ENCODE assay signal across 8 mouse cellular contexts in genomic region chr5:123075576-123076418, GRCm38 (mm10). TPM values are rescaled to one million over a fixed set of nuclear protein-coding genes. Genes with fewer than 3 reads are reported as not detected.
DNase-seq lines count a peak whose midpoint lies in the region; ATAC-seq lines count a peak whose summit lies in the region.

No protein-coding gene starts in this region.

- H3K4me1 ChIP-seq in intestine, embryonic 15.5 days (replicated peaks), result peaks cover 18% of the 10 kb centered on the region

- H3K9me3 ChIP-seq in intestine, embryonic 15.5 days, result no peaks in the 10 kb centered on the region

- intact Hi-C loops in left cerebral cortex, postnatal 14 days (cut with DNase I), result loop anchor here (5.0 kb wide), 1 partner anchor 37 kb away; no protein-coding TSS in a partner anchor

- H3K4me3 ChIP-seq in intestine, embryonic 15.5 days (replicated peaks), result peak overlapping the region; percentile 74

- ATAC-seq in intestine, embryonic 15.5 days, result peak; percentile 99
- peak; percentile 67 for ATAC-seq in megakaryocyte-erythroid progenitor cell, adult 5-6 weeks (replicated peaks; ENCODE audit: low FRiP score, low TSS enrichment, poor library complexity, severe bottlenecking)

- no peaks in the 10 kb centered on the region for H3K36me3 ChIP-seq in intestine, embryonic 15.5 days

- H3K4me2 ChIP-seq in intestine, embryonic 15.5 days (replicated peaks), result peak overlapping the region; percentile 99

- WGBS in intestine, embryonic 15.5 days, result 6% methylated on average over 45 of the region's 45 CpGs

- no peaks in the 10 kb centered on the region for H3K27me3 ChIP-seq in intestine, embryonic 15.5 days (replicated peaks)

- H3K27ac ChIP-seq in intestine, embryonic 15.5 days, result peak overlapping the region; percentile 40; the same call in 1 of the 2 replicates

- peak; percentile 97 for DNase-seq in adrenal gland, adult 2 months
- peak; percentile 95 for DNase-seq in embryo, embryonic 11 days
- DNase-seq in gastrocnemius, postnatal 25 days, result peak; percentile 96
- DNase-seq in left cerebral cortex, postnatal 14 days (ENCODE audit: low spot score in 2 of 2), result peak; percentile 89 to 92
- DNase-seq in right cerebral cortex, postnatal 14 days, result peak; percentile 93
- DNase-seq in urinary bladder, postnatal 25 days (ENCODE audit: low spot score), result peak; percentile 98

- H3K9ac ChIP-seq in intestine, embryonic 15.5 days, result peak overlapping the region; percentile 74

RNA-seq across cellular contexts. Expression of gene Tmem120b, which starts 7.6 kb away (rescaled TPM):
- 10 to 100 TPM; 32.0 to 33.2 TPM for total RNA-seq in adrenal gland, adult 2 months (2021)
- 19.0 and 32.8 TPM in 2 replicates for polyA plus RNA-seq in adrenal gland, adult 2 months (2012; rRNA removed)
- total RNA-seq in gastrocnemius, postnatal 25 days (2021), result 10 to 100 TPM; 14.1 to 15.3 TPM
- polyA plus RNA-seq in intestine, embryonic 15.5 days (2015; fragmentation: Nextera tagmentation; extraction: Ambion mirVana), result 8.4 and 10.1 TPM in 2 replicates
- total RNA-seq in left cerebral cortex, postnatal 14 days (2021), result 10 to 100 TPM; 15.8 to 18.8 TPM
- 22.0 and 24.8 TPM in 2 replicates for total RNA-seq in megakaryocyte-erythroid progenitor cell, adult 5-6 weeks (2014; fragmentation: Nextera tagmentation)
- 4.0 and 12.6 TPM in 2 replicates for total RNA-seq in megakaryocyte-erythroid progenitor cell, adult 5-6 weeks (2017)

RNA-seq across cellular contexts. Expression of gene Morn3, which starts 29.0 kb away (rescaled TPM):
- not detected for total RNA-seq in adrenal gland, adult 2 months (2021)
- not detected in 2 replicates for polyA plus RNA-seq in adrenal gland, adult 2 months (2012; rRNA removed)
- not detected for total RNA-seq in gastrocnemius, postnatal 25 days (2021)
- 0.45 TPM in 1 of 2 replicates, not detected in the other for polyA plus RNA-seq in intestine, embryonic 15.5 days (2015; fragmentation: Nextera tagmentation; extraction: Ambion mirVana)
- total RNA-seq in left cerebral cortex, postnatal 14 days (2021), result not detected
- not detected in 2 replicates for total RNA-seq in megakaryocyte-erythroid progenitor cell, adult 5-6 weeks (2014; fragmentation: Nextera tagmentation)
- not detected in 2 replicates for total RNA-seq in megakaryocyte-erythroid progenitor cell, adult 5-6 weeks (2017)

RNA-seq across cellular contexts. Expression of gene Rhof, which starts 56.7 kb away (rescaled TPM):
- total RNA-seq in adrenal gland, adult 2 months (2021), result 1 to 10 TPM in 1 of 2 experiments, under 1 TPM in 1; 0.84 to 3.8 TPM
- 1.7 and 3.6 TPM in 2 replicates for polyA plus RNA-seq in adrenal gland, adult 2 months (2012; rRNA removed)
- under 1 TPM; 0.23 to 0.38 TPM for total RNA-seq in gastrocnemius, postnatal 25 days (2021)
- polyA plus RNA-seq in intestine, embryonic 15.5 days (2015; fragmentation: Nextera tagmentation; extraction: Ambion mirVana), result 1.7 and 2.3 TPM in 2 replicates
- total RNA-seq in left cerebral cortex, postnatal 14 days (2021), result 10 to 100 TPM; 54.3 to 56.3 TPM
- 3.2 TPM in 1 of 2 replicates, not detected in the other for total RNA-seq in megakaryocyte-erythroid progenitor cell, adult 5-6 weeks (2014; fragmentation: Nextera tagmentation)
- 0.61 and 1.1 TPM in 2 replicates for total RNA-seq in megakaryocyte-erythroid progenitor cell, adult 5-6 weeks (2017)

Comparison
In these comparisons a context has a peak if more than half of its experiments do, and no peak if none do; other contexts are left out.
1. Peak in every context shown above with its lines: DNase-seq, ATAC-seq, H3K4me3 ChIP-seq and H3K27ac ChIP-seq.
2. RNA of gene Rhof, which starts 56.7 kb away (total RNA-seq): 54.3 to 56.3 TPM in left cerebral cortex, postnatal 14 days; 0.84 to 3.8 TPM in adrenal gland, adult 2 months, 0.61 to 3.2 TPM in megakaryocyte-erythroid progenitor cell, adult 5-6 weeks and 0.23 to 0.38 TPM in gastrocnemius, postnatal 25 days; every median in the first group is over 10 times any median in the second.